Comparison of ENCODE assay signal across 19 mouse cellular contexts in the genomic region with DNA sequence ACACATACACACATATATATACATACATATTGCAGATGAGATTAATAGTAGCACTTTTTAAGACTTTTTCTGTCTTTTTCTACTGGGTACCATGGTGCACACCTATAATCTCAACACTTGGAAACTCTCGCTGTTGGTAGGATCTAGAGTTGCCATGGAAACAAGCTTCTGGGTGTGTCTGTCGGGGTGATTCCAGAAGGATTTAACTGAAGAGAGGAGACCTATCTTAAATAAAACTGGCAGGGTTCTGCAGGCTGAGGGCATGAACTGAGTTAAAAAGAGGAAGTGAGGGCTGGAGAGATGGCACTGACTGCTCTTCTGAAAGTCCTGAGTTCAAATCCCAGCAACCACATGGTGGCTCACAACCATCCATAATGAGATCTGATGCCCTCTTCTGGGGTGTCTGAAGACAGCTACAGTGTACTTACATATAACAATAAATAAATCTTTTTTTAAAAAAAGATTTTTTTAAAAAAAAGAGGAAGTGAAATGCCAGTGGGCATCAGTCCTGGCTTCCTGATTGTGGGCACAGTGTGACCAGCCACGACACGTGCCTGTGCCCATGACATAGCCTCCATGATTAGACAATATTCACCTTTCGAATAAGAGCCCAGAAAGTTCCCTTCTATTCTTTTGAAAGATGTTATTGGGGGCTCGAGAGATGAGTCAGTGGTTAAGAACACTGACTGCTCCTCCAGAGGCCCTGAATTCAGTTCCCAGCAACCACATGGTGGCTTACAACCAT. TPM values are rescaled to one million over a fixed set of nuclear protein-coding genes. Genes with fewer than 3 reads are reported as not detected.
"Had no signal": no experiment of that assay in that cellular context is flagged by ENCODE, and none has a peak within 500 bp of the region (broad histone marks: within the 10 kb centered on the region; RNA-seq: fewer than 3 reads in every experiment).

No protein-coding gene starts in this region.

- H3K4me3 ChIP-seq: limb, embryonic 10.5 days; liver, embryonic 15.5 days; myocyte; neural tube, embryonic 15.5 days had no signal

- H3K36me3 ChIP-seq: limb, embryonic 10.5 days; liver, embryonic 15.5 days; neural tube, embryonic 15.5 days had no signal

- DNase-seq: kidney, adult 8-10 months; kidney, postnatal 36 days; layer of hippocampus, adult 9-11 months; lung, embryonic 14.5 days; lung, postnatal 10 days; lung, postnatal 4 days; midbrain, embryonic 14.5 days; right cerebral cortex, adult 18-20 months; right cerebral cortex, postnatal 25 days; thymus, adult 18-20 months; thymus, postnatal 14 days had no signal

- H3K27ac ChIP-seq: kidney, postnatal 0 days; limb, embryonic 10.5 days; liver, embryonic 15.5 days; neural tube, embryonic 15.5 days had no signal

RNA-seq across cellular contexts. Expression of gene Mrln, which starts 4.8 kb away (rescaled TPM):
- total RNA-seq: layer of hippocampus, adult 18-20 months; left cerebral cortex, postnatal 10 days had no signal
- polyA plus RNA-seq: lung, embryonic 14.5 days; midbrain, embryonic 14.5 days; small intestine, adult 2 months had no signal
